Comparison of ENCODE assay signal across 7 mouse cellular contexts in genomic region chr10:80826151-80827062, GRCm38 (mm10). TPM values are rescaled to one million over a fixed set of nuclear protein-coding genes. Genes with fewer than 3 reads are reported as not detected.
DNase-seq lines count a peak whose midpoint lies in the region; ATAC-seq lines count a peak whose summit lies in the region.

TSS of gene Oaz1 (plus strand) at chr10:80826656.

- no peaks in the 10 kb centered on the region for H3K27me3 ChIP-seq in intestine, embryonic 15.5 days (replicated peaks)
- no peaks in the 10 kb centered on the region for H3K27me3 ChIP-seq in midbrain, embryonic 10.5 days (ENCODE audit: low read depth, poor library complexity, severe bottlenecking)

- intact Hi-C loops in gastrocnemius, postnatal 36 days (cut with DNase I), result no loop called here
- intact Hi-C loops in left cerebral cortex, postnatal 25 days (cut with DNase I), result loop anchor here (1.0 to 5.0 kb wide), 3 partner anchors 14 to 166 kb away; partner anchors contain the start of genes Lsm7 and Sppl2b

- peak; percentile 98 for ATAC-seq in intestine, embryonic 15.5 days

- peaks cover 10% of the 10 kb centered on the region for H3K36me3 ChIP-seq in intestine, embryonic 15.5 days
- peaks cover 31% of the 10 kb centered on the region for H3K36me3 ChIP-seq in midbrain, embryonic 10.5 days

- peak within 1 kb of the TSS; percentile 81 for H3K27ac ChIP-seq in intestine, embryonic 15.5 days
- peak within 1 kb of the TSS; percentile 96 for H3K27ac ChIP-seq in midbrain, embryonic 10.5 days (replicated peaks)

- peak within 1 kb of the TSS; percentile 62 for H3K4me3 ChIP-seq in intestine, embryonic 15.5 days (replicated peaks)
- H3K4me3 ChIP-seq in midbrain, embryonic 10.5 days, result peak within 1 kb of the TSS; percentile 93

- peaks cover 34% of the 10 kb centered on the region for H3K4me1 ChIP-seq in intestine, embryonic 15.5 days (replicated peaks)
- H3K4me1 ChIP-seq in midbrain, embryonic 10.5 days, result peaks cover 45% of the 10 kb centered on the region

- H3K9me3 ChIP-seq in intestine, embryonic 15.5 days, result no peaks in the 10 kb centered on the region
- H3K9me3 ChIP-seq in midbrain, embryonic 10.5 days (replicated peaks), result no peaks in the 10 kb centered on the region

- peak; percentile 99 for DNase-seq in adrenal gland, adult 2 months
- peak; percentile 99 for DNase-seq in embryo, embryonic 11.5 days (ENCODE audit: low read depth, low spot score)
- DNase-seq in gastrocnemius, postnatal 36 days, result peak; percentile 97 to 99
- peak; percentile 99 to 100 for DNase-seq in left cerebral cortex, postnatal 25 days (ENCODE audit: low spot score in 2 of 2)
- DNase-seq in midbrain, embryonic 10.5 days (ENCODE audit: low spot score), result peak; percentile 98
- DNase-seq in right cerebral cortex, postnatal 4 days, result peak; percentile 98

- peak within 1 kb of the TSS; percentile 78 for H3K9ac ChIP-seq in intestine, embryonic 15.5 days

- H3K4me2 ChIP-seq in intestine, embryonic 15.5 days (replicated peaks), result peak within 1 kb of the TSS; percentile 87

- WGBS in intestine, embryonic 15.5 days, result under 1% methylated on average over 80 of the region's 82 CpGs
- WGBS in midbrain, embryonic 10.5 days, result under 1% methylated on average over 80 of the region's 82 CpGs

RNA-seq across cellular contexts. Expression of gene Oaz1, which starts in this region (rescaled TPM):
- 100 to 1,000 TPM; 780 to 923 TPM for total RNA-seq in adrenal gland, adult 2 months (2021)
- polyA plus RNA-seq in adrenal gland, adult 2 months (2012; rRNA removed), result 1,168 and 1,414 TPM in 2 replicates
- 100 to 1,000 TPM; 611 to 682 TPM for total RNA-seq in gastrocnemius, postnatal 36 days (2021)
- 1,393 and 1,601 TPM in 2 replicates for polyA plus RNA-seq in intestine, embryonic 15.5 days (2015; fragmentation: Nextera tagmentation; extraction: Ambion mirVana)
- 100 to 1,000 TPM; 500 to 527 TPM for total RNA-seq in left cerebral cortex, postnatal 25 days (2021)
- 2,246 and 2,347 TPM in 2 replicates for polyA plus RNA-seq in midbrain, embryonic 10.5 days (2016; fragmentation: Nextera tagmentation; extraction: Ambion mirVana)

Comparison
In these comparisons a context has a peak if more than half of its experiments do, and no peak if none do; other contexts are left out.
1. Peak in every context shown above with its lines: DNase-seq, ATAC-seq, H3K4me3 ChIP-seq and H3K27ac ChIP-seq.